Mouse (Mus musculus): ENCODE data around the gene Eml1.

DNA sequence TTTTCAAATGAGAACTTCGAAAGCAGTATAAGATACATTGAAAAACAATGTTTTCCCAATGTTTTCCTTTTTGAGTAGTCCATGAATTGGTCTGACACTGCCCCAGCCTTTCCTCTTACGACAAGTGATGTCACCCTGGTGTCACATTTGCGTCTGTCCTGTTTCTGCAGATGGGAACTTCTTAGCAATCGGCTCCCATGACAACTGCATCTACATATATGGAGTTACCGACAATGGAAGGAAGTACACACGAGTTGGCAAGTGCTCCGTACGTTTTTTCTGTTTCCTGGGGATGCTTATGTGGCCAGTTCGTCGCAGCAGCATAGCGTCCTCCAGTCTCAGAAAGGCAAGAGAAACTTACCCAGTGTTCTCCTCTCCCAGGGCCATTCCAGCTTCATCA lies 163.7 kb downstream of the Eml1 start:
- TF ChIP-seq POLR2A (IDR thresholded peaks at IDR 0.05; ENCODE audit: borderline replicate concordance, low read depth, low read length) (no peak), CTCF (IDR thresholded peaks at IDR 0.05; ENCODE audit: low read depth, low read length) (no peak)
